Mouse (Mus musculus): ENCODE results near the gene Bmp7. TPM values are rescaled to one million over a fixed set of nuclear protein-coding genes. Genes with fewer than 3 reads are reported as not detected.

The Bmp7 gene
- polyA plus RNA-seq, 1 experiment = 25.3 TPM

DNA sequence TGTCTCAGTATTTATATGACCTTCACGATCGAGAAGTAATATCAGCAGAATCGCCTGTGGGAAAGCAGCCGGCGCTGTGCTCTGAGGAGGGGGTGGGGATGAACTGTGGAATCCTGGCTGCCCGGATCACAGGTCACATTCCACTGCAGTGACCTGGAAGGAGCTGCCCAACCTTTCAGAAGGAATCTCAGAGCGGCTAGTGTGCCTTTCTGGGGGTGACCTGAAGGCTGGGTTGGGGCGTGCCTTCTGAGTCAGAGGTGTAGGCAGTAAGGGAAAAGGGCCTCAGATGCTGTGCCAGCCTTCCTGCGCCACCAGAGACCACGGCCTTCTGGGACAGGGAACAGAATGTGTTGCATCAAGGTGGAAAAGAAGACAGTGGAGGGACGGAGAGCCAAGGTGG is 25.1 kb upstream of the Bmp7 start:
- H3K27me3 ChIP-seq (ENCODE audit: control insufficient read depth, insufficient read depth, low read length) = no peaks in the 10 kb centered on the region
- TF ChIP-seq POLR2A (IDR thresholded peaks at IDR 0.05; ENCODE audit: control insufficient read depth, extremely low read depth, insufficient read depth, low read length, poor library complexity) = no peak
- no peak for TF ChIP-seq CTCF (IDR thresholded peaks at IDR 0.05; ENCODE audit: borderline replicate concordance, control insufficient read depth, extremely low read depth, insufficient read depth, low read length, poor library complexity)
- DNase-seq = no peak
- peaks cover 12% of the 10 kb centered on the region for H3K4me1 ChIP-seq (replicated peaks; ENCODE audit: control insufficient read depth, insufficient read depth, low read length)
- 93% methylated on average over 11 of the region's 11 CpGs for WGBS
- H3K27ac ChIP-seq (ENCODE audit: control insufficient read depth, insufficient read depth, low read length) = no peak overlapping the region
- no peaks in the 10 kb centered on the region for H3K36me3 ChIP-seq (ENCODE audit: control insufficient read depth, insufficient read depth, low read length)
- no peak overlapping the region for H3K4me3 ChIP-seq (ENCODE audit: control insufficient read depth, insufficient read depth, low read length)

DNA sequence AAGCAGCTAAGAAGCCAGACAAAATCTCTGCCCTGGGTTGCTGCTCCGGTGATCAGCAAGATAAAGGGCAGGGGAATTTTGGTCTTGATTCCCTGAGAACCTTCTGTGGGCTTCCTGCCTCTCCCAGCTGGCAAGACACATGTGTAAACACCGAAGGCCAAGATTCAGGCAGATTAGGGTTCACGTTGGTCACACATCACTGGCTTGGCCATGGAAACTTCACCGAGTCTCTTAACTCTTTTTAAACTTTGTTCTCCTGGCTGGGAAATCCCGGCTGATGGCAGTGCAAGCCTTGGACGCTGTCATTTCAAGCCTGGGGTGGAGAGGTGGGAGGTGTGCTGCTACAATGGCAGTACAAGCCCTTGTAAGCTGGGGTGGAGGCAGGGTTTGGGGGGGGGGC is 21.1 kb upstream of the Bmp7 start:
- H3K4me3 ChIP-seq (ENCODE audit: control insufficient read depth, insufficient read depth, low read length) = no peak overlapping the region
- H3K27me3 ChIP-seq (ENCODE audit: control insufficient read depth, insufficient read depth, low read length) = no peaks in the 10 kb centered on the region
- no peak for DNase-seq
- no peaks in the 10 kb centered on the region for H3K36me3 ChIP-seq (ENCODE audit: control insufficient read depth, insufficient read depth, low read length)
- H3K4me1 ChIP-seq (replicated peaks; ENCODE audit: control insufficient read depth, insufficient read depth, low read length) = peaks cover 7% of the 10 kb centered on the region; the same call in 1 of the 2 replicates
- WGBS = 94% methylated on average over 6 of the region's 6 CpGs
- H3K27ac ChIP-seq (ENCODE audit: control insufficient read depth, insufficient read depth, low read length) = no peak overlapping the region
- TF ChIP-seq CTCF (IDR thresholded peaks at IDR 0.05; ENCODE audit: borderline replicate concordance, control insufficient read depth, extremely low read depth, insufficient read depth, low read length, poor library complexity) (no peak), POLR2A (IDR thresholded peaks at IDR 0.05; ENCODE audit: control insufficient read depth, extremely low read depth, insufficient read depth, low read length, poor library complexity) (no peak)

DNA sequence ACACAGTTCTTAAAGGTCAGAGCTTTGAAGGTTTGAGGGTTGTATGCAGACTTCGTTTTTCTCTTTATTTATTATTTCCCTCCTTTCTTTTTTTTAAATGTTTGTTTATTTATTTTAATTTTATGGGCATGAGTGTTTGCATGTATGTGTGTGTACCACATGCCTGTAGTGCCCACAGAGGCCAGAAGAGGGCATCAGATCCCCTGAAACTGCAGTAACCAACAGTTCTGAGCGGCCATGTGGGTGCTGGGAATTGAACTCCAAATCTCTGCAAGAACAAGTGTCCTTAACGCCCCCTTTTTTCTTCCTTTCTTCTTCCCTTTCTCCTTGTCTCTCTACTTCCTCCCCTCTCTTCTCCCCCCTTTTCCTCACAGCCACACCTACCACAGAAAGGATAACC is 20.2 kb upstream of the Bmp7 start:
- Histone ChIP-seq H3K36me3 (ENCODE audit: control insufficient read depth, insufficient read depth, low read length) (no peaks in the 10 kb centered on the region), H3K4me3 (ENCODE audit: control insufficient read depth, insufficient read depth, low read length) (no peak overlapping the region), H3K27ac (ENCODE audit: control insufficient read depth, insufficient read depth, low read length) (no peak overlapping the region), H3K27me3 (ENCODE audit: control insufficient read depth, insufficient read depth, low read length) (no peaks in the 10 kb centered on the region), H3K4me1 (replicated peaks; ENCODE audit: control insufficient read depth, insufficient read depth, low read length) (0 out of 2 replicates have a peak, but pooled peaks cover 2% of the 10 kb centered on the region)
- TF ChIP-seq POLR2A (IDR thresholded peaks at IDR 0.05; ENCODE audit: control insufficient read depth, extremely low read depth, insufficient read depth, low read length, poor library complexity) (no peak), CTCF (IDR thresholded peaks at IDR 0.05; ENCODE audit: borderline replicate concordance, control insufficient read depth, extremely low read depth, insufficient read depth, low read length, poor library complexity) (no peak)
- DNase-seq = no peak
- WGBS = 93% methylated on average over 3 of the region's 3 CpGs

DNA sequence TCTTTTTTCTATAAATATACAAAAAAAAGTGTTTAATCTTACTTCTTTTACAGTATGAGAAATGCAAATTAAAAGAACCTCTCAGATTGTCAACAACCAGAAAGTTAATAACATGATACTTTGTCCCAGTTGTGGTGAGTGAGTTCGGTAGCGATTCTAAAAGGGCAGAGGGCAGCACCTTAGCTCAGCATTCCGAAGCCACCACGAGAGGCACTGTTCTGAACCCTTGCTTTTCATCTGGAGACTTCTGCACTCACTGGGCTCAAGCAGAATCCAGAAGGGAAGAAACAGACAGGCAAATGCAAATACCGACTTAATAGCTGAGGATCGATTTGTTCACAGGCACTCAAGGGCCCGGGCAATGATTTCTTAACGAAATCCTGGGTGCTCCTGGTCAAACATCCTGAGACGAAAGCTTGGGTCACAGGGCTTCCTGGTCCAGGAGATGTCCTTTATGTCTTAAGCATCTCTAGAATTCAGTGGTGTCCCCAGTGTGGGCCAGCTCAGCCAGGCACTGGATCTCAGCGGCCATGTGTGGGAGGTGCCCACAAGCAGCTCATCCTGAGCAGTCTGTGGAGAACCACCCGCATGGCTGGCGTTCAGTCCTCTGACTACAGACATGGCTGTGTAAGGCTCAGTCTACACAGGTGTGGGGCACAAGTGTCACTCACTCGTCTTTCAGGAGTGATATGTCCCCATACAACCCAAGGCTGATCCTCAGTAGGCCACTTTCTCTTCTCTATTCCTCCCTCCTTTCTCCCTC is 19.1 kb upstream of the Bmp7 start:
- H3K4me3 ChIP-seq (ENCODE audit: control insufficient read depth, insufficient read depth, low read length) = no peak overlapping the region
- no peaks in the 10 kb centered on the region for H3K36me3 ChIP-seq (ENCODE audit: control insufficient read depth, insufficient read depth, low read length)
- peaks cover 5% of the 10 kb centered on the region for H3K4me1 ChIP-seq (replicated peaks; ENCODE audit: control insufficient read depth, insufficient read depth, low read length)
- WGBS = 82% methylated on average over 13 of the region's 13 CpGs
- no peak overlapping the region for H3K27ac ChIP-seq (ENCODE audit: control insufficient read depth, insufficient read depth, low read length)
- no peaks in the 10 kb centered on the region for H3K27me3 ChIP-seq (ENCODE audit: control insufficient read depth, insufficient read depth, low read length)
- TF ChIP-seq CTCF (IDR thresholded peaks at IDR 0.05; ENCODE audit: borderline replicate concordance, control insufficient read depth, extremely low read depth, insufficient read depth, low read length, poor library complexity) = no peak
- no peak for TF ChIP-seq POLR2A (IDR thresholded peaks at IDR 0.05; ENCODE audit: control insufficient read depth, extremely low read depth, insufficient read depth, low read length, poor library complexity)
- no peak for DNase-seq

DNA sequence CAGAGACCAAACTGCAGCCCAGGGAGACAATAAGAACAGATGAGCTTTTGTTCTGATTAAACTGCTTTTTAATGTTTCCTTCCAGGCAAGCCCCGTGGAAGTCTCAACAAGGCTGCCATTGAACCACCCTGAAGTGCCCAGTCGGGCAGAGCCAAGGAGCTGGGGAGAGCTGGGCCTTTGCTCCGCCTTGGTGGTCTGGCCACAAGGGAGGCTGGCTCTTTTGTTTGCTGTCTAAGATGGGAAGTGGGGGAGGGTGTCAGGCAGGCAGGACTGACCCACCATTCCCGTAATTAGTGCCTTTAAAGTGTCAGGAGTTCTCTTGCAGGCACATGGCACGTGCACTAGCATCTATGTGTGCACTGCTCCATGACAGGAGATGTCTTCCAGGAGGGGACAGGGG is 18.5 kb upstream of the Bmp7 start:
- 59% methylated on average over 5 of the region's 5 CpGs for WGBS
- H3K4me1 ChIP-seq (replicated peaks; ENCODE audit: control insufficient read depth, insufficient read depth, low read length) = peaks cover 7% of the 10 kb centered on the region

DNA sequence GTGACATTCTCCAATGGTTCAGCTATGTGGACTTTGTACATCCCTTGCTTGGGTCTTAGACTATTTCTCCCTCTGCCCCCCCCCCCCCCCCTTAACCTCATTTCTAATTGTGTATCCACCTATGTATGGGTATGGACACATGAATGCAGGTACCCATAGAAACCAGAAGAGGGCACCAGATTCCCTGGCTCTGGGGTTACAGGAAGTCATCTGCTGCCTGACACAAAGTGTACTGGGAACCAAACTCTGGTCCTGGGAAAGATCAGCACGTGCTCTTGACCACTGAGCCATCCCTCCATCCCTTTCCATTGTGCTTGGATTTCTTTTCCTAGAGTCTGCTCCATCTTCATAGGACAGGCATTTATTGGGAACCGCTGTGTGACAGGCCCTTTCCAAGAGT is 11.9 kb upstream of the Bmp7 start:
- Histone ChIP-seq H3K4me3 (ENCODE audit: control insufficient read depth, insufficient read depth, low read length) (no peak overlapping the region), H3K4me1 (replicated peaks; ENCODE audit: control insufficient read depth, insufficient read depth, low read length) (peaks cover 10% of the 10 kb centered on the region), H3K27me3 (ENCODE audit: control insufficient read depth, insufficient read depth, low read length) (no peaks in the 10 kb centered on the region), H3K36me3 (ENCODE audit: control insufficient read depth, insufficient read depth, low read length) (no peaks in the 10 kb centered on the region), H3K27ac (ENCODE audit: control insufficient read depth, insufficient read depth, low read length) (no peak overlapping the region)
- TF ChIP-seq CTCF (IDR thresholded peaks at IDR 0.05; ENCODE audit: borderline replicate concordance, control insufficient read depth, extremely low read depth, insufficient read depth, low read length, poor library complexity) (no peak), POLR2A (IDR thresholded peaks at IDR 0.05; ENCODE audit: control insufficient read depth, extremely low read depth, insufficient read depth, low read length, poor library complexity) (no peak)
- WGBS = 78% methylated on average over 2 of the region's 2 CpGs
- DNase-seq = no peak

More for the DNA sequence above, 18.5 kb upstream of the Bmp7 start:
- H3K4me3 ChIP-seq (ENCODE audit: control insufficient read depth, insufficient read depth, low read length) = no peak overlapping the region
- H3K36me3 ChIP-seq (ENCODE audit: control insufficient read depth, insufficient read depth, low read length) = no peaks in the 10 kb centered on the region
- no peak for TF ChIP-seq POLR2A (IDR thresholded peaks at IDR 0.05; ENCODE audit: control insufficient read depth, extremely low read depth, insufficient read depth, low read length, poor library complexity)
- no peak for DNase-seq
- H3K27ac ChIP-seq (ENCODE audit: control insufficient read depth, insufficient read depth, low read length) = no peak overlapping the region
- no peaks in the 10 kb centered on the region for H3K27me3 ChIP-seq (ENCODE audit: control insufficient read depth, insufficient read depth, low read length)

DNA sequence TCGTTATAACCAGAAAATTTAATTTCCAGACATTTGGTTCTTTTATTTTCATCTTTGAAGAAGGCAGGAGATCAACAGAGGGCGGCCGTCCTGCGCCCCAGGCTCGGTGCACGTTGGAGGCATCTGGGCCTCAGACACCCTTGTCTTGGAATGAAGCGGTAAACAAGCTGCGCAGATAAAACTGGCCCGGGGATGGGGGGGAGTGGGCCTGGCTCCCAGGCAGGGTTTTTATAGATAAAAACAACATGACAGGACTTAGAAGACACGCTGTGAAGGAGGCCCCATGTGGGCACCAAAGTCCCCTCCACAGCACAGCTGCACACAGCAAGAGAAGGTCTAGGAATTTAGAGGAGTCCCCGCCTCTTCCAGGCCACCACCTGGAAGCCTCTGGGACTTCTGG is 10.6 kb upstream of the Bmp7 start:
- H3K4me3 ChIP-seq (ENCODE audit: control insufficient read depth, insufficient read depth, low read length) = no peak overlapping the region
- 88% methylated on average over 11 of the region's 11 CpGs for WGBS

More for the DNA sequence above, 10.6 kb upstream of the Bmp7 start:
- no peaks in the 10 kb centered on the region for H3K36me3 ChIP-seq (ENCODE audit: control insufficient read depth, insufficient read depth, low read length)
- H3K27me3 ChIP-seq (ENCODE audit: control insufficient read depth, insufficient read depth, low read length) = no peaks in the 10 kb centered on the region
- no peak overlapping the region for H3K27ac ChIP-seq (ENCODE audit: control insufficient read depth, insufficient read depth, low read length)
- peaks cover 10% of the 10 kb centered on the region for H3K4me1 ChIP-seq (replicated peaks; ENCODE audit: control insufficient read depth, insufficient read depth, low read length)
- DNase-seq = no peak
- TF ChIP-seq CTCF (IDR thresholded peaks at IDR 0.05; ENCODE audit: borderline replicate concordance, control insufficient read depth, extremely low read depth, insufficient read depth, low read length, poor library complexity) = no peak
